Mouse (Mus musculus): ENCODE measurements at regions not wholly inside any gene's neighbourhood (a gene's known extent, or its start where the extent isn't known, plus 50 kb on each side); places are given as distances from the start of the nearest gene placed in this dataset.

- TF ChIP-seq CTCF (IDR thresholded peaks at IDR 0.05) (no peak), POLR2A (IDR thresholded peaks at IDR 0.05; ENCODE audit: insufficient read depth, low read depth, low read length) (no peak)
Measured at GRCm38 (mm10) chrX:137193241-137193640, 71.4 kb upstream of the Esx1 start.
